Mouse (Mus musculus): ENCODE results near the gene Ptpre. TPM values are rescaled to one million over a fixed set of nuclear protein-coding genes. Genes with fewer than 3 reads are reported as not detected.

Ptpre gene
- polyA plus RNA-seq, 1 experiment from 2014 or later = 2.3 TPM

DNA sequence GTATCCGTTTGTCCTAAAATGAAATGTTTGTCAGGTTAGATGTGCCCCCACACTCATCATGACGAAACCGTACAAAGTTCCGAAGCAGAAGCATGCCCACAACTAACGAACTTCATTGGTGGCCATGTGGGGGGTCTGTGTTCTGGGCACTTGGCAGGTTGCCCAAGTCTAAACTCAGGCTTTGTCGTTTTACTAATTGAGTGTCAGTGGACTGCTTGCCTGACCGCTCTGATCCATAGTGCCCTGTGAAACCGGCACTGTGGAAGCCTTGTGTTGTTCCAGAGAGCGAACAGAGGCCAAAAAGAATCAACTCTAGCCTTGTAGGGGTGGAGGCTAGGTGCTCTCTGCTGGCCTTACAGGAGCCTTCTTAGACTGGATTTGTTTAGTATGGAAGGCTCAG is 91.7 kb downstream of the Ptpre start:
- Histone ChIP-seq H3K4me2 (0 out of 2 replicates have a peak overlapping the region, but pooled peaks have one; percentile 15), H3K9ac (no peak overlapping the region), H3K27me3 (ENCODE audit: insufficient read depth, low read length) (no peaks in the 10 kb centered on the region), H3K4me1 (ENCODE audit: insufficient read depth) (peaks cover 11% of the 10 kb centered on the region), H3K36me3 (ENCODE audit: insufficient read depth) (no peaks in the 10 kb centered on the region), H3K27ac (ENCODE audit: low read depth) (0 out of 2 replicates have a peak overlapping the region, but pooled peaks have one; percentile 9), H3K9me3 (ENCODE audit: low read depth, low read length) (no peaks in the 10 kb centered on the region), H3K4me3 (ENCODE audit: low read depth, low read length) (no peak overlapping the region)
- DNase-seq (peak; percentile 65), ATAC-seq (ENCODE audit: insufficient read depth) (peak; percentile 59; the same call in 1 of the 2 replicates)
- WGBS = 30% methylated on average over 9 of the region's 9 CpGs
- TF ChIP-seq CTCF (IDR thresholded peaks at IDR 0.05; ENCODE audit: low read depth) = no peak

DNA sequence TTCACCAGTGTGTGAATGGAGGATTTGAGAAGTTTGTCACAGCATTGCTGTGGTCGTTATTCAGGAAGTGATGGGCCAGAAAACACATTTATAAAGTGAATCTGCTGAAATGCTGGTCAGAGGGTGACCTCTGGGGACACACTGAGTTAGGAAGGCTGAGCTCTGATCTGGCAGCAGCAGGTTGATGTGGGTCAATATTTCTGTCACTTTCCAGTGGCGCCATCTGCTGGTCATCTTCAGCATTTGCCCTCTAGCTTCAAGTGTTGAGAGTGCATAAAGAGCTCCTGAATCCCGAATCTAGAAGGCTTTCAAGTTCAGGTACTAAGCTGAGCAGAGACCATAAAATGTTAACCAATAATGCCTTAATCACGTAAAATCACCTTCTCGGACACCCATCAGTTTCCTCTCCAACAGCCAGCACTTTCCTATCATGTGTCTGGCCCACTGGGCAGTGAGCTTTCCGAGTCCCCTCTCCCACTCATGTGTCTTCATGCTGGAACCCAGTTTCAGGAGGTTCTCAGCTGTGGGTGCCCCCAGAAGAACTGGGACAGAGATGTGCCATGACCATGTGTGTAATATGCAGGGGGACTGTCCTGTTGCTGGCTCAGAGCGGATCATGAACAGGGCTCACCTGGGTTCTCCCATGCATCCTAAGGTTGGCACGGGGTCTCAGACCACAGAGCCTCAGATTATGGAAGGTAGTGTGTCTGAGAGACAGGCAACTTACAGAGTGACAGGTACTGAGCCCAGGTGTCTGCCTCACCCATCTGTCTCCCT is 94.7 kb downstream of the Ptpre start:
- no peaks in the 10 kb centered on the region for H3K36me3 ChIP-seq (ENCODE audit: insufficient read depth)
- H3K9me3 ChIP-seq (ENCODE audit: low read depth, low read length) = no peaks in the 10 kb centered on the region
- TF ChIP-seq CTCF (IDR thresholded peaks at IDR 0.05; ENCODE audit: low read depth) = peak; percentile 91
- H3K9ac ChIP-seq = no peak overlapping the region
- no peak overlapping the region for H3K4me3 ChIP-seq (ENCODE audit: low read depth, low read length)
- 47% methylated on average over 8 of the region's 8 CpGs for WGBS
- H3K27ac ChIP-seq (ENCODE audit: low read depth) = no peak overlapping the region
- no peak overlapping the region for H3K4me2 ChIP-seq
- no peaks in the 10 kb centered on the region for H3K27me3 ChIP-seq (ENCODE audit: insufficient read depth, low read length)
- ATAC-seq (ENCODE audit: insufficient read depth) = no peak
- peaks cover 11% of the 10 kb centered on the region for H3K4me1 ChIP-seq (ENCODE audit: insufficient read depth)
- peak; percentile 87 for DNase-seq

DNA sequence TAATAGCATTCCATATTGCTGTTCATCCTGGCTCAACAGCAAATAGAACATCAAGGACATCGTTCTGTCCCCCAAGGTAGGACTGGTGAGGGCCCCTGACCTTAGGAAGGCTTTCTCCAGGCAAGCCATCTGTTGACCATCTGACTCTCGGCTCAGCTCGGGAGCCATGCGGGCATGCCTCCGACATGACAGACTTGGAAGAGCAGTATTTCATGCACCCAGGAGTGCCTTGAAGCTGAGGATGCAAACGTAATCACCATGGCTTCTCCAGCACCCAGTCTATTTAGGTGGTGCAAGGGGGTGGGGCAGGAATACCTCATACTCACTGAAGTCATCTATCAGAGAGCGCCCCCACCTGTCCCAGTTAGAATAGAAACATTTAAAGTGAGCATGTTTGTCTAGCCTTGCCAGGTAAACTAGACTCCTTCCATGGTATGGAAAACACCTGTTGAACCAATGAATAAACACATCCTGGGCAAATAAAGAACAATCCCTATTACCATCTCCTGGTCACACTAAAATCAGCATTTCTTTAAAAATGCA is 95.5 kb downstream of the Ptpre start:
- H3K36me3 ChIP-seq (ENCODE audit: insufficient read depth) = no peaks in the 10 kb centered on the region
- DNase-seq (no peak), ATAC-seq (ENCODE audit: insufficient read depth) (no peak)
- H3K9ac ChIP-seq = no peak overlapping the region
- peaks cover 11% of the 10 kb centered on the region for H3K4me1 ChIP-seq (ENCODE audit: insufficient read depth)
- H3K9me3 ChIP-seq (ENCODE audit: low read depth, low read length) = no peaks in the 10 kb centered on the region
- 71% methylated on average over 7 of the region's 7 CpGs for WGBS
- no peak overlapping the region for H3K27ac ChIP-seq (ENCODE audit: low read depth)
- no peak overlapping the region for H3K4me2 ChIP-seq
- no peak overlapping the region for H3K4me3 ChIP-seq (ENCODE audit: low read depth, low read length)
- H3K27me3 ChIP-seq (ENCODE audit: insufficient read depth, low read length) = no peaks in the 10 kb centered on the region
- TF ChIP-seq CTCF (IDR thresholded peaks at IDR 0.05; ENCODE audit: low read depth) = no peak

DNA sequence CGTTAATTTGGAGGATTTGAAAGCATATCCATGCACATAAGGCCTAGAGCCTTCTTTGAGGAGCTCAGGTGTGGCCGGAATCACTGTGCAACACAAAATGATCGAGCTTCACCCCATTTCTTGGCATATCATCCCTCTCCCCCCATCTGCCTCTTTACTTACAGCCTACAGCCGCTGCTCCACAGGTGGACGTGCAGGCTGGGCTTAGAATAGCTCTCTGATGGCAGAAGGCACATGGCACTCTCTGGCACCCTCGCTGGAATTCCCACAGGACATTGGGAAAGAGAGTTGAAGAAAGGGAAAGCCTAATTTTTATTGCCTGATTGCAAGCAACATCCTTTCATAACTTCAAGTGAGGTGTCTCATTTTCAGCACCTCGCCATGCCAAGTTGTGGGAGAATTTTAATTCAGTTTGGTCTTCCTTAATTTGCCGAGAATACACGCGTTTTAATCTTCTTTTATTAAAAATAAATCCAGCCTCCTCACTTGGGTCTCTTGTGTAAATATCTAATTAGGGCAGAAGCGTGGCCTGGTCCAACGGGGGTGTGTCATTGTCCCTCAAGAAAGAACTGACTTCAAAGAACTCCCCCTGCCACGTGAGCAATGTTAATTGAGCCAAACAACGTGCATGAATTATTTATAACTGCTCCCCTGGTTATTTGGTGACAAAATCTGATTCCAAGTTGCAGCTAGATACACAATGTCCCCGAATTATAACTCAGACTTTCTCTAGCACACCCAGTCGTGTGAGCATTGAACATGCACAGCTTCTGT is 97.8 kb downstream of the Ptpre start:
- Histone ChIP-seq H3K36me3 (ENCODE audit: insufficient read depth) (no peaks in the 10 kb centered on the region), H3K4me1 (ENCODE audit: insufficient read depth) (no peaks in the 10 kb centered on the region), H3K9ac (no peak overlapping the region), H3K9me3 (ENCODE audit: low read depth, low read length) (no peaks in the 10 kb centered on the region), H3K27ac (ENCODE audit: low read depth) (no peak overlapping the region), H3K4me3 (ENCODE audit: low read depth, low read length) (no peak overlapping the region), H3K27me3 (ENCODE audit: insufficient read depth, low read length) (no peaks in the 10 kb centered on the region), H3K4me2 (no peak overlapping the region)
- 73% methylated on average over 16 of the region's 16 CpGs for WGBS
- DNase-seq = no peak
- ATAC-seq (ENCODE audit: insufficient read depth) = no peak
- TF ChIP-seq CTCF (IDR thresholded peaks at IDR 0.05; ENCODE audit: low read depth) = no peak

DNA sequence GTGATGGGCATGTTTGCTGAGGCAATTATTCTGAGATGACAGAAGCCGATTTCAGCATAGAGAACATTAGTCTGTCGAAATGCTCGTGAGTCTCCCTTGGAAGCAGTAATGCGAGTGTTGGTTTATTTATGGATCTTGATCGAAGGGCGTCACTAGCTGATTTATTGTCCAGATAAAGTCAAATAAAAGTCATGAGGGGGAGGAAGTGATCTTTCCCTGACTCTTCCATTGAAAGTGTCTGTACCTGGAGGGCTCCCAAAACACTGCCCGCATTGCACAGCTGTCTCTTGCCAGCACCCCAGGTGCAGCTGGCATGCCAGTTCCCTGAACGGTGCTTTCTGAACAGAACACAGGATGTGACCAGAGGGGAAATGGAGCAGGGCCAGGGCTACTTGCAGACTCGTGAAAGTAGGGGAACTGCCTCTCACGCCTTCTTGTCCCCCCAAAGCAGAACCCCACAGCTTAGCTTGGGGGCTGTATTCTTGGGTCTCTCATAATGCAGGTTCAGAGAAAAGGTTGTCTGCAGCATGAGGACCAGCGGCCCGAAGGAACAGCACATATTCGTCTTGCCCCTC is 100.2 kb downstream of the Ptpre start:
- ATAC-seq (ENCODE audit: insufficient read depth) = no peak
- H3K27ac ChIP-seq (ENCODE audit: low read depth) = no peak overlapping the region
- no peak overlapping the region for H3K4me2 ChIP-seq
- no peaks in the 10 kb centered on the region for H3K27me3 ChIP-seq (ENCODE audit: insufficient read depth, low read length)
- no peaks in the 10 kb centered on the region for H3K36me3 ChIP-seq (ENCODE audit: insufficient read depth)
- no peaks in the 10 kb centered on the region for H3K9me3 ChIP-seq (ENCODE audit: low read depth, low read length)
- H3K4me1 ChIP-seq (ENCODE audit: insufficient read depth) = no peaks in the 10 kb centered on the region
- TF ChIP-seq CTCF (IDR thresholded peaks at IDR 0.05; ENCODE audit: low read depth) = no peak
- DNase-seq = no peak
- no peak overlapping the region for H3K4me3 ChIP-seq (ENCODE audit: low read depth, low read length)
- no peak overlapping the region for H3K9ac ChIP-seq
- 55% methylated on average over 13 of the region's 13 CpGs for WGBS

DNA sequence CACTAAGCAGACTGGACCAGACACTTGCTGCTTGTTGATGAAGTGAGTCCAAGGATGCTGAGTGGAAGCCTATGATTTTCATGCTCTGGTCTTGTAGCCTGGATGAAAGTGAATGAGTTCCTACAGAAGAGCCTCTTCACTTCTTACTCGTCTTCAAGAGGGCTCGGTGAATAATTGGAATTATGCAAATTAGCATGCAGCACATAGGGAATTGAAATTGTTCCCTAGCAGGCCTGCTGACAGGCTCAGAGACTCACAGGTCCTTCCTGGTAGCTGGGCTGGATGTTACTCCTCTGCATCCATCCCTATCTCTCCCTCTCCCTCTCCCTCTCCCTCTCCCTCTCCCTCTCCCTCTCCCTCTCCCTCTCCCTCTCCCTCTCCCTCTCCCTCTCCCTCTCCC is 102.1 kb downstream of the Ptpre start:
- Histone ChIP-seq H3K9me3 (ENCODE audit: low read depth, low read length) (no peaks in the 10 kb centered on the region), H3K27ac (ENCODE audit: low read depth) (no peak overlapping the region), H3K4me1 (ENCODE audit: insufficient read depth) (no peaks in the 10 kb centered on the region), H3K9ac (no peak overlapping the region), H3K27me3 (ENCODE audit: insufficient read depth, low read length) (no peaks in the 10 kb centered on the region), H3K36me3 (ENCODE audit: insufficient read depth) (no peaks in the 10 kb centered on the region), H3K4me2 (no peak overlapping the region), H3K4me3 (ENCODE audit: low read depth, low read length) (no peak overlapping the region)
- ATAC-seq (ENCODE audit: insufficient read depth) (no peak), DNase-seq (no peak)
- 54% methylated on average over 2 of the region's 2 CpGs for WGBS
- no peak for TF ChIP-seq CTCF (IDR thresholded peaks at IDR 0.05; ENCODE audit: low read depth)

Measured in lung, embryonic 14.5 days (tissue).